Mouse (Mus musculus) hindbrain, postnatal 0 days (tissue): Measurements from ENCODE around the gene Fkbp15. TPM values are rescaled to one million over a fixed set of nuclear protein-coding genes. Genes with fewer than 3 reads are reported as not detected.

ENCODE experiments used
- ATAC-seq: fragments of 200-750 bp; cut with Nextera tagmentation; 2 replicates; pipeline ENCODE4 v1.8.0; 2017; ENCODE audit warnings: mild to moderate bottlenecking, moderate TSS enrichment, moderate library complexity
- DNase-seq: peaks from one replicate; pipeline ENCODE4 v3.0.0-alpha.2; 2015; ENCODE audit warnings: low spot score
- H3K27ac ChIP-seq: fragments of 300-500 bp; sonication (generic); 2 replicates; pipeline ENCODE4 v1.5.1; 2014; ENCODE audit warnings: mild to moderate bottlenecking
- H3K27me3 ChIP-seq: fragments of 300-500 bp; sonication (generic); 2 replicates; pipeline ENCODE4 v1.6.1; 2014; ENCODE audit warnings: low read length, mixed read lengths; ENCODE audit not compliant: insufficient read depth
- H3K36me3 ChIP-seq: fragments of 300-500 bp; sonication (generic); 2 replicates; pipeline ENCODE4 v1.6.1; 2014; ENCODE audit warnings: low read length, mixed read lengths; ENCODE audit not compliant: insufficient read depth
- H3K4me1 ChIP-seq: fragments of 300-500 bp; sonication (generic); 2 replicates; pipeline ENCODE4 v1.6.1; 2014; ENCODE audit warnings: antibody characterized with exemption, low read length, mixed read lengths; ENCODE audit not compliant: insufficient read depth
- H3K4me2 ChIP-seq: fragments of 300-500 bp; sonication (generic); 2 replicates; pipeline ENCODE4 v1.6.1; 2014; ENCODE audit warnings: low read depth, mild to moderate bottlenecking, low read length, moderate library complexity, mixed read lengths
- H3K4me3 ChIP-seq: fragments of 300-500 bp; sonication (generic); 2 replicates; pipeline ENCODE4 v1.5.1; 2014; ENCODE audit warnings: low read length
- H3K9ac ChIP-seq: fragments of 300-500 bp; sonication (generic); replicated peaks from 2 replicates; pipeline ENCODE4 v1.6.1; 2014; ENCODE audit warnings: mild to moderate bottlenecking, low read length, moderate library complexity, mixed read lengths
- H3K9me3 ChIP-seq: fragments of 300-500 bp; sonication (generic); 2 replicates; pipeline ENCODE4 v1.6.1; 2016; ENCODE audit warnings: low read length, mixed read lengths
- CTCF ChIP-seq: IDR thresholded peaks from 2 replicates; pipeline ENCODE4 v1.5.1; 2016; ENCODE audit warnings: antibody characterized with exemption, control low read depth, low read depth
- WGBS: fragments of 180-500 bp; shearing (Covaris S2); extraction: QIAGEN DNeasy Blood & Tissue Kit; methylation state at CpG from one replicate; pipeline ENCODE4 v1.1.7; 2014; 5-methylcytosine and 5-hydroxymethylcytosine counted together
- polyA plus RNA-seq: library from polyadenylated mRNA; unstranded; fragments of >200 nt; fragmentation: Nextera tagmentation; extraction: Ambion mirVana; gene quantifications from 2 replicates; pipeline ENCODE4 v1.2.1, GENCODE M21; 2015
- total RNA-seq: library from RNA; depleted of rRNA; stranded (reverse); fragments of >200 nt; gene quantifications from 2 replicates; pipeline ENCODE4 v1.2.3, GENCODE M21; 2014

The Fkbp15 gene
- total and polyA plus RNA-seq, 2 experiments from 2014 or later = 22.6 to 38.3 TPM

GRCm38 (mm10) chr4:62372818-62373520 lies 12.6 kb upstream of the Fkbp15 start:
- H3K36me3 ChIP-seq = no peaks in the 10 kb centered on the region
- TF ChIP-seq CTCF = no peak
- no peaks in the 10 kb centered on the region for H3K9me3 ChIP-seq
- no peak overlapping the region for H3K27ac ChIP-seq
- 89% methylated on average over 9 of the region's 9 CpGs for WGBS
- no peaks in the 10 kb centered on the region for H3K27me3 ChIP-seq
- H3K4me1 ChIP-seq = no peaks in the 10 kb centered on the region
- no peak for DNase-seq
- no peak overlapping the region for H3K9ac ChIP-seq
- H3K4me2 ChIP-seq = no peak overlapping the region
- no peak for ATAC-seq
- no peak overlapping the region for H3K4me3 ChIP-seq

- 13% methylated on average over 1 of the region's 1 CpGs for WGBS
- DNase-seq (no peak), ATAC-seq (no peak)
- Histone ChIP-seq H3K36me3 (no peaks in the 10 kb centered on the region), H3K27ac (no peak overlapping the region), H3K9ac (no peak overlapping the region), H3K9me3 (no peaks in the 10 kb centered on the region), H3K4me3 (no peak overlapping the region), H3K4me1 (no peaks in the 10 kb centered on the region), H3K27me3 (no peaks in the 10 kb centered on the region), H3K4me2 (no peak overlapping the region)
- TF ChIP-seq CTCF = no peak
Observed at GRCm38 (mm10) chr4:62372410-62372809, 12.1 kb upstream of the Fkbp15 start.

GRCm38 (mm10) chr4:62369091-62369490 lies 8.7 kb upstream of the Fkbp15 start:
- Histone ChIP-seq H3K27me3 (no peaks in the 10 kb centered on the region), H3K4me1 (no peaks in the 10 kb centered on the region), H3K4me3 (no peak overlapping the region), H3K9ac (no peak overlapping the region), H3K9me3 (no peaks in the 10 kb centered on the region), H3K36me3 (no peaks in the 10 kb centered on the region), H3K4me2 (no peak overlapping the region), H3K27ac (no peak overlapping the region)
- ATAC-seq (no peak), DNase-seq (no peak)
- no peak for TF ChIP-seq CTCF
- 83% methylated on average over 3 of the region's 3 CpGs for WGBS

GRCm38 (mm10) chr4:62367586-62367985 lies 7.2 kb upstream of the Fkbp15 start:
- H3K4me3 ChIP-seq = no peak overlapping the region
- H3K4me2 ChIP-seq = no peak overlapping the region
- H3K9ac ChIP-seq = no peak overlapping the region
- 89% methylated on average over 6 of the region's 6 CpGs for WGBS
- no peak overlapping the region for H3K27ac ChIP-seq
- ATAC-seq (no peak), DNase-seq (no peak)
- no peaks in the 10 kb centered on the region for H3K36me3 ChIP-seq
- no peaks in the 10 kb centered on the region for H3K27me3 ChIP-seq
- TF ChIP-seq CTCF = no peak
- no peaks in the 10 kb centered on the region for H3K4me1 ChIP-seq
- H3K9me3 ChIP-seq = no peaks in the 10 kb centered on the region

GRCm38 (mm10) chr4:62366291-62366690 lies 5.9 kb upstream of the Fkbp15 start:
- WGBS = 79% methylated on average over 4 of the region's 4 CpGs

GRCm38 (mm10) chr4:62364299-62364698 lies 4.0 kb upstream of the Fkbp15 start:
- Histone ChIP-seq H3K9me3 (no peaks in the 10 kb centered on the region), H3K9ac (no peak overlapping the region), H3K4me1 (peaks cover 5% of the 10 kb centered on the region; the same call in 1 of the 2 replicates), H3K36me3 (no peaks in the 10 kb centered on the region), H3K4me2 (no peak overlapping the region), H3K27ac (no peak overlapping the region), H3K4me3 (no peak overlapping the region), H3K27me3 (no peaks in the 10 kb centered on the region)
- no peak for TF ChIP-seq CTCF
- 93% methylated on average over 8 of the region's 8 CpGs for WGBS
- ATAC-seq (no peak), DNase-seq (no peak)

More at GRCm38 (mm10) chr4:62366291-62366690, 5.9 kb upstream of the Fkbp15 start:
- no peak for TF ChIP-seq CTCF
- no peak overlapping the region for H3K4me3 ChIP-seq
- no peaks in the 10 kb centered on the region for H3K27me3 ChIP-seq
- no peak overlapping the region for H3K4me2 ChIP-seq
- H3K36me3 ChIP-seq = no peaks in the 10 kb centered on the region
- no peaks in the 10 kb centered on the region for H3K9me3 ChIP-seq
- H3K27ac ChIP-seq = no peak overlapping the region
- H3K4me1 ChIP-seq = 0 out of 2 replicates have a peak, but pooled peaks cover 3% of the 10 kb centered on the region
- ATAC-seq = no peak
- H3K9ac ChIP-seq = no peak overlapping the region
- DNase-seq = no peak

GRCm38 (mm10) chr4:62362437-62362836 lies 2.1 kb upstream of the Fkbp15 start:
- Histone ChIP-seq H3K27ac (no peak overlapping the region), H3K36me3 (no peaks in the 10 kb centered on the region), H3K4me3 (no peak overlapping the region), H3K9me3 (no peaks in the 10 kb centered on the region), H3K4me2 (peak overlapping the region; percentile 71; the same call in 1 of the 2 replicates), H3K27me3 (no peaks in the 10 kb centered on the region), H3K9ac (no peak overlapping the region), H3K4me1 (peaks cover 8% of the 10 kb centered on the region; the same call in 1 of the 2 replicates)
- 89% methylated on average over 2 of the region's 2 CpGs for WGBS
- TF ChIP-seq CTCF = no peak
- ATAC-seq (no peak), DNase-seq (no peak)
